Mouse (Mus musculus) midbrain, embryonic 10.5 days (tissue): Measurements from ENCODE around the gene Fxyd1. TPM values are rescaled to one million over a fixed set of nuclear protein-coding genes. Genes with fewer than 3 reads are reported as not detected.

Source experiments
- DNase-seq: peaks from one replicate; pipeline ENCODE4 v3.0.0-alpha.2; 2017; ENCODE audit warnings: low spot score
- H3K27ac ChIP-seq: fragments of 300-500 bp; sonication (generic); replicated peaks from 2 replicates; pipeline ENCODE4 v1.5.1; 2016; ENCODE audit warnings: mild to moderate bottlenecking
- H3K27me3 ChIP-seq: fragments of 300-500 bp; sonication (generic); 2 replicates; pipeline ENCODE4 v1.6.1; 2016; ENCODE audit warnings: low read depth, mild to moderate bottlenecking; ENCODE audit not compliant: poor library complexity, severe bottlenecking
- H3K36me3 ChIP-seq: fragments of 300-500 bp; sonication (generic); 2 replicates; pipeline ENCODE4 v1.6.1; 2016; ENCODE audit warnings: mild to moderate bottlenecking, moderate library complexity
- H3K4me1 ChIP-seq: fragments of 300-500 bp; sonication (generic); 2 replicates; pipeline ENCODE4 v1.6.1; 2016
- H3K4me3 ChIP-seq: fragments of 300-500 bp; sonication (generic); 2 replicates; pipeline ENCODE4 v1.5.1; 2016; ENCODE audit warnings: mild to moderate bottlenecking, moderate library complexity
- H3K9me3 ChIP-seq: fragments of 300-500 bp; sonication (generic); replicated peaks from 2 replicates; pipeline ENCODE4 v1.6.1; 2016; ENCODE audit warnings: mild to moderate bottlenecking
- WGBS: fragments of 180-500 bp; shearing (Covaris S2); methylation state at CpG from one replicate; pipeline ENCODE4 v1.1.7; 2016; 5-methylcytosine and 5-hydroxymethylcytosine counted together
- microRNA-seq: library from miRNA; unstranded; fragments of <30 nt; microRNA quantifications from one replicate; pipeline ENCODE4, GENCODE M21; 2017
- polyA plus RNA-seq: library from polyadenylated mRNA; unstranded; fragments of >200 nt; fragmentation: Nextera tagmentation; extraction: Ambion mirVana; gene quantifications from 2 replicates; pipeline ENCODE4 v1.2.1, GENCODE M21; 2016

Fxyd1 gene
- polyA plus RNA-seq, 1 experiment from 2014 or later, result 3.5 TPM

DNA sequence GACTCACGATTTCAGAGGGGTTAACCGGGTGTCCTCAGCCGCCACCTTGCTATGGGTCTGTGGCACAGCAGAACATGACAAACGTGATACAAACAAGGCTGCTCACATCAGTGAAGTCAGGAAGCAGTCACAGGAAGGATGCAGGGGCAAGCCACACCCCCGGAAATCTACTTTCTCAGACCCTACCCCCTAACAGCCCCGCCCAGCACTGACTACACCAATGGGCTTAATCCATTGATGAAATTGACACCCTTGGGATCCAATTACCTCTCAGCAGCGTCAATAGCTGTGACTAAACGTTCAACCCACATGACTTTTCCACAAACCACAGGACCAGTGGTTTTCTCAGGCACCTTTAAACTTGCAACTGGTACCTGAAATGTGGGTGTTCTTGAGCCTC lies 28.4 kb downstream of the Fxyd1 start:
- Histone ChIP-seq H3K27ac (no peak overlapping the region), H3K9me3 (no peaks in the 10 kb centered on the region; the same call in 1 of the 2 replicates), H3K36me3 (no peaks in the 10 kb centered on the region), H3K27me3 (no peaks in the 10 kb centered on the region), H3K4me1 (no peaks in the 10 kb centered on the region), H3K4me3 (no peak overlapping the region)
- no peak for DNase-seq
- WGBS, result 79% methylated on average over 8 of the region's 8 CpGs

DNA sequence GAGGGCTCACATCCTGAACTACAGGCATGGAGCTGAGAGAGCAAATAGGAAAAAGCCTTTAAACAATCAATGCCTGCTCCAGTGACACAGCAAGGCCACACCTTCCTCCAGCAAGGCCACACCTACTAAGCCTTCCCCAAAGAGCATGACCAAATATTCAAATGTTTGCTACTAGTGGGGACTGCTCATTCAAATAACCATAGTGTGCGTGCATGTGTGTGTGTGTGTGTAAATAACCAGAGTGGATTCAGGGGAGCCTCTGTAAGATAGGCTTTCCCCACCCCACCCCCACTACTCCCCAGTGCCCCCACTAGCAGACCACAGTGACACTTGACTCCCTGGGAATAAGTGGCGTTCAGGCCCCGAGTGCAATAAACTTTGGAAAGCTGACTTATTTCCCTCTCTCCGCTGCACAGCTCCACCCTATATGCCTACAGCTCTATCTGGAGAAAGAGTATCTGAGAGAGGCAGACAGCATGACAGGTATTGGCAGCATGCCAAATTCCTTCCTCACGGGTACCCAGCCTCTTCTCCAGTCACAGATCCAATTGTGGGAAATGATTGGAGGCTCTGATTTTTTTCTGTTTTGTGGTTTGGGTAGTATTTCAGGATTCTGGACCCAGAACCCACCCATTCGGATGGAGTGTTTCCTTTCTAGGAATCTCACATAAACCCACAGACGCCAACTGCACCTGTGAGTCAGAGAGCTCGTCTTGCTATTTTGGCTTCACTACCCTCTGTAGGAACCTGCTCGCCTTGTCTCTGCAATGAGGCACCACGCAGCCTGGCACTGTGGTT lies 39.7 kb downstream of the Fxyd1 start:
- 76% methylated on average over 10 of the region's 10 CpGs for WGBS
- no peak for DNase-seq
- H3K27me3 ChIP-seq, result no peaks in the 10 kb centered on the region
- no peaks in the 10 kb centered on the region for H3K36me3 ChIP-seq
- no peaks in the 10 kb centered on the region; the same call in 1 of the 2 replicates for H3K4me1 ChIP-seq
- H3K27ac ChIP-seq, result no peak overlapping the region
- H3K9me3 ChIP-seq, result no peaks in the 10 kb centered on the region
- no peak overlapping the region for H3K4me3 ChIP-seq

DNA sequence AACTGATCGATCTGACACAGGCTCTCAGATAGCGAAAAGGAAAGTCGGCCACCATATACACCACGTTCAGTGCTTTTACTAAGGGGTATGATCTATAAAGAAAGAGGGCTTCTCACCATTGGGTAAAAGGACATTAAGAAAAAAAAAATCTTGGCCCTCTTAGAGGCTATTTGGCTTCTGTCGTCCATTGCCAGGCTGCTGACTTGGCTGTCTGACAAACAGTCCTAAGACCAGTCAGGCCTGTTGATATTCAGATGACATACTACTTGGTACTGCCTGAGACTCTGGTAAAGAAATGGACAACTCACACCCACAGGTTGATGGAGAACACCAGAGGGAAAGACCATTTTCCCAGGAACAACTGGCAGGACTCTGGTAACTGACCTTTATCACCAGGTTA lies 44.0 kb downstream of the Fxyd1 start:
- Histone ChIP-seq H3K27ac (no peak overlapping the region), H3K9me3 (no peaks in the 10 kb centered on the region), H3K4me3 (no peak overlapping the region), H3K36me3 (no peaks in the 10 kb centered on the region), H3K27me3 (no peaks in the 10 kb centered on the region), H3K4me1 (no peaks in the 10 kb centered on the region; the same call in 1 of the 2 replicates)
- 87% methylated on average over 5 of the region's 5 CpGs for WGBS
- no peak for DNase-seq

DNA sequence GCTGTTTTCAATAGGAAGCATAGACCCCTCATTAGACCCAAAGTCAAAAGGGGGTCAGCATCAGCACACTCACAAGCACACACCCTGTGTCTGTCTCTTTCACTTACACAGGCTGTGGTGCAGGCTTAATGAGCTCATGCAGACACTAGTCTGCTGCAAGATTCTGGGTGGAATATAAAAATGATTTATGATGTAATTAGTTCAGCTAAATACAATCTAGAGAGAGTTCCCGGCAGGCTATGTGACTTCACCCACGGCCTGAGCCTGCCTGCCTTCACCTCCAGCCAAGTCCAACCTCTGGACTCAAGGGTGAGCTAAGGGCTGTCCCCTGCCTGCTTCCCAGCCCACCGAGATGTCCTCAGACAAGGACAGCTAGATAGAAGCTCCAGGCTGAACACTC lies 48.1 kb downstream of the Fxyd1 start:
- no peaks in the 10 kb centered on the region for H3K27me3 ChIP-seq
- no peak overlapping the region for H3K4me3 ChIP-seq
- H3K9me3 ChIP-seq, result no peaks in the 10 kb centered on the region
- no peaks in the 10 kb centered on the region for H3K4me1 ChIP-seq
- H3K36me3 ChIP-seq, result no peaks in the 10 kb centered on the region
- H3K27ac ChIP-seq, result no peak overlapping the region
- no peak for DNase-seq
- WGBS, result 83% methylated on average over 3 of the region's 3 CpGs

DNA sequence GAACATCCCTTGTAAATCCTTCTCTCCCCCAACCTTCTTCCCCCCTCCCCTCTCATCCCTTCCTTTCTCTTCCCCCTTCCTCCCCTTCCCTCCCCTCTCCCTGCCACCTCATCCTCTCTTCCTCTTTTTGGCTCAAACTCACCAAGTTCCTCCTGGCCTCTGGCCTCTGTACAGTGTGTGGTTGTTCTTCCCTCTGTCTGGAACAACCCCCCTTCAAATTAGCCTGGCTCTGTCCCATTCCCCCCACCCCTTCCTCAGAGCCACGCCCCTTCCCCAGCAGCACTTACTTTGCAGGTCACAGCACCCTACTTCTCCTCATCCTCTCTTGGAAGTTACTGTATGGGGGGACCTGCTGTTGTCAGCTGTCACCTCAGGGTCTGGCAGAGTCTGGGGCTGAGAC lies 48.8 kb downstream of the Fxyd1 start:
- Histone ChIP-seq H3K4me3 (no peak overlapping the region), H3K27me3 (no peaks in the 10 kb centered on the region), H3K9me3 (no peaks in the 10 kb centered on the region), H3K27ac (no peak overlapping the region), H3K4me1 (no peaks in the 10 kb centered on the region), H3K36me3 (no peaks in the 10 kb centered on the region)
- no peak for DNase-seq
- 67% methylated on average over 1 of the region's 1 CpGs for WGBS

DNA sequence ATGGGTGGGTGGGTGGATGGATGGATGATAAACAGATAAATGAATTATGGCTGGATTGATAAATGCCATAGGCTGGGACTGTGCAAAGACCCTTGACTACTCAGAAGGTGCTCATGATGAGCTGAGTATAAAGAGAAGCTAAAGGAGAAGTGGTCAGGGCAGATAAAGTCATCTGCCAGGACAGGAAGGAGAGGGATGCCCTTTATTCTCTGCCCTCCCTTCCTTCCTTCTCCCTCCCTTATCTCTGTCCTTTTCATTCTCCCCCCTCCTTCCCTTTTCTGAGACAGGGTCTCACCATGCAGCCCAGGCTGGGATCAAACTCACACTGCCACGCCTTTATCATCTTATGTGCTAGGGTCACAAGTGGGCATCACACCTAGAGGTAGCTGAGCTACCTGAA lies 49.2 kb downstream of the Fxyd1 start:
- Histone ChIP-seq H3K9me3 (no peaks in the 10 kb centered on the region), H3K27me3 (no peaks in the 10 kb centered on the region), H3K4me3 (no peak overlapping the region), H3K27ac (no peak overlapping the region), H3K36me3 (no peaks in the 10 kb centered on the region), H3K4me1 (no peaks in the 10 kb centered on the region)
- WGBS, result 73% methylated on average over 1 of the region's 1 CpGs
- no peak for DNase-seq

DNA sequence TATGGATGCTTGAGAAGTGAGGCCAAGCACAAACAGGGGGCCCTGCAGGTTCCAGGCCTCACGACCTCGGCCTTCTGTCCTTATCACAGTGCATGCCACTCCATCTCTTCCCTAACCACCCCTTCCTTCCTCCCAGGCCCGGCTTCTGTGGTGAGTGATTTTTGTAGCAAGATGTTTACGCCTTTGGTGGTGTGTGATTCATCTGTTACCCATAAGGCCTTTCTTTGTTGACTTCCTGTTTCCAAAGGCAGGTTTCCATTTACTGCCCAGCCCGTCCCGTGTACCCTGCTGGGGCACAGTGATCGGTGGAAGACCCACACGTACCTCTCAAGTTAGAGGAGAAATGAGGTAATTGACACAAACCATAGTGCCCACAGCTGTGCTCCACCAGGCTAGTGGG lies 54.3 kb downstream of the Fxyd1 start:
- no peaks in the 10 kb centered on the region for H3K9me3 ChIP-seq
- H3K27ac ChIP-seq, result no peak overlapping the region
- H3K36me3 ChIP-seq, result no peaks in the 10 kb centered on the region
- no peak for DNase-seq
- WGBS, result 86% methylated on average over 8 of the region's 8 CpGs
- no peak overlapping the region for H3K4me3 ChIP-seq
- no peaks in the 10 kb centered on the region for H3K27me3 ChIP-seq
- no peaks in the 10 kb centered on the region for H3K4me1 ChIP-seq

Small RNA genes lying within 50 kb of the gene (microRNA-seq; reads per million reads assigned to microRNA genes)
- not detected for gene Mir7050

Other genes starting within 250 kb of the Fxyd1 start
- not detected in 2 replicates for gene Ffar2, start 233.4 kb downstream of the Fxyd1 start, polyA plus RNA-seq
- gene Ffar3, start 201.0 kb downstream of the Fxyd1 start, polyA plus RNA-seq, result not detected in 2 replicates
- not detected in 2 replicates for gene Ffar1, start 195.6 kb downstream of the Fxyd1 start, polyA plus RNA-seq
- gene Cd22, start 176.9 kb downstream of the Fxyd1 start, polyA plus RNA-seq, result 0.02 TPM in 1 of 2 replicates, not detected in the other
- gene Mag, start 142.3 kb downstream of the Fxyd1 start, polyA plus RNA-seq, result 0.22 and 0.52 TPM in 2 replicates
- not detected in 2 replicates for gene Hamp2, start 132.5 kb downstream of the Fxyd1 start, polyA plus RNA-seq
- not detected in 2 replicates for gene Hamp, start 113.2 kb downstream of the Fxyd1 start, polyA plus RNA-seq
- 22.6 and 23.5 TPM in 2 replicates for gene Usf2, start 100.4 kb downstream of the Fxyd1 start, polyA plus RNA-seq
- 22.0 and 25.3 TPM in 2 replicates for gene Lsr, start 83.7 kb downstream of the Fxyd1 start, polyA plus RNA-seq
- gene Fam187b, start 83.4 kb downstream of the Fxyd1 start, polyA plus RNA-seq, result 0.71 and 0.91 TPM in 2 replicates
- gene Fxyd5, start 14.7 kb downstream of the Fxyd1 start, polyA plus RNA-seq, result 10.2 and 10.8 TPM in 2 replicates
- 0.70 and 2.8 TPM in 2 replicates for gene Fxyd7, start 5.7 kb downstream of the Fxyd1 start, polyA plus RNA-seq
- 1.1 and 1.2 TPM in 2 replicates for gene Lgi4, start 2.1 kb upstream of the Fxyd1 start, polyA plus RNA-seq
- 3.0 and 3.4 TPM in 2 replicates for gene Fxyd3, start 19.5 kb upstream of the Fxyd1 start, polyA plus RNA-seq
- gene Hpn, start 58.1 kb upstream of the Fxyd1 start, polyA plus RNA-seq, result 1.00 and 1.5 TPM in 2 replicates
- gene Scn1b, start 69.8 kb upstream of the Fxyd1 start, polyA plus RNA-seq, result 0.55 and 0.80 TPM in 2 replicates
- 90.0 and 120 TPM in 2 replicates for gene Gramd1a, start 98.7 kb upstream of the Fxyd1 start, polyA plus RNA-seq
- gene Scgb2b2, start 233.3 kb upstream of the Fxyd1 start, polyA plus RNA-seq, result not detected in 2 replicates
- not detected in 2 replicates for gene Scgb1b2, start 234.6 kb upstream of the Fxyd1 start, polyA plus RNA-seq